Mouse (Mus musculus): ENCODE measurements at regions not wholly inside any gene's neighbourhood (a gene's known extent, or its start where the extent isn't known, plus 50 kb on each side); places are given as distances from the start of the nearest gene placed in this dataset.

GRCm38 (mm10) chrX:10770575-10770974 lies 55.8 kb downstream of the Mid1ip1 start:
- DNase-seq = no peak

- DNase-seq = peak; percentile 2
Observed at GRCm38 (mm10) chrX:10775714-10776515, 61.1 kb downstream of the Mid1ip1 start.

GRCm38 (mm10) chrX:10776516-10776818 lies 61.7 kb downstream of the Mid1ip1 start:
- DNase-seq = no peak

- no peak for DNase-seq
Observed at GRCm38 (mm10) chrX:10778014-10778413, 63.2 kb downstream of the Mid1ip1 start.

GRCm38 (mm10) chrX:10786359-10786758 lies 71.5 kb downstream of the Mid1ip1 start:
- no peak for DNase-seq

GRCm38 (mm10) chrX:10787057-10787456 lies 72.2 kb downstream of the Mid1ip1 start:
- no peak for DNase-seq

- no peak for DNase-seq
Observed at GRCm38 (mm10) chrX:10820313-10820920, 105.6 kb downstream of the Mid1ip1 start.

- no peak for DNase-seq
Observed at GRCm38 (mm10) chrX:10833681-10834080, 118.9 kb downstream of the Mid1ip1 start.

GRCm38 (mm10) chrX:10857089-10857488 lies 142.3 kb downstream of the Mid1ip1 start:
- no peak for DNase-seq

GRCm38 (mm10) chrX:10857668-10858067 lies 142.9 kb downstream of the Mid1ip1 start:
- no peak for DNase-seq

GRCm38 (mm10) chrX:10871613-10872012 lies 156.8 kb downstream of the Mid1ip1 start:
- DNase-seq = no peak

- peak; percentile 62 for DNase-seq
Observed at GRCm38 (mm10) chrX:10877856-10878255, 163.0 kb downstream of the Mid1ip1 start.

GRCm38 (mm10) chrX:10878922-10879321 lies 164.1 kb downstream of the Mid1ip1 start:
- DNase-seq = no peak

- DNase-seq = peak; percentile 2
Observed at GRCm38 (mm10) chrX:10883729-10884464, 169.1 kb downstream of the Mid1ip1 start.

- no peak for DNase-seq
Observed at GRCm38 (mm10) chrX:10892815-10893214, 178.0 kb downstream of the Mid1ip1 start.

- DNase-seq = no peak
Observed at GRCm38 (mm10) chrX:10896193-10896955, 181.6 kb downstream of the Mid1ip1 start.

- no peak for DNase-seq
Observed at GRCm38 (mm10) chrX:10902686-10903085, 187.9 kb downstream of the Mid1ip1 start.

- no peak for DNase-seq
Observed at GRCm38 (mm10) chrX:10904072-10904471, 189.3 kb downstream of the Mid1ip1 start.

GRCm38 (mm10) chrX:10904889-10905288 lies 190.1 kb downstream of the Mid1ip1 start:
- DNase-seq = no peak

- DNase-seq = no peak
Observed at GRCm38 (mm10) chrX:10911127-10912061, 196.6 kb downstream of the Mid1ip1 start.
